Mouse (Mus musculus) monocyte, adult 59 days (primary cell): Measurements from ENCODE around the gene Hax1. TPM values are rescaled to one million over a fixed set of nuclear protein-coding genes. Genes with fewer than 3 reads are reported as not detected.

Experiments used
- total RNA-seq, 2 experiments: library from RNA; stranded (reverse); gene quantifications; one replicate each; pipeline ENCODE4 v1.2.4; 2023

The Hax1 gene
- 10 to 100 TPM; 49.4 to 58.5 TPM for total RNA-seq

DNA sequence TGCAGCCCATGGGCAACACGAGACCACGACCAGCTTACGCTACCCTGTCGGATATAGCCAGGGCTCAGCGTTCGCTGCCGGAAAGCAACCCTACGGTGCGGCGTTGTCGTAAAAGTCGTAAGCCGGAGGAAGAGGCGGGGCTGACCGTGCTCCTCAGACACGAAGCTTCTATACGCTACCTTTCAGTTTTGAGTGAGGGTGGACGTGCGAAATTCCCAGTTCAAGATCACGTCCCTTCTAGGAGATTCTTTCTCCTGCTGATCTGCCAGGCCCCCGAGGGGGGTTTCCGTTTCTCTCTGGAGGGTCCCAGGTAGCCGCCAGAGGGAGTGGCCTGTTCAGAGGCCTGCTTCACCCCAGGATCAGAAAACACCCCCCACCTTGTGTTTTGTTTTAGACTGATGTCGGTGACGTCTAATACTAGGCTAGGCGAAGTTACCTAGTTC lies at the start of gene Hax1:
Hax1 (minus strand) TSS at position 169 of the 443 bp plus-strand sequence.

DNA sequence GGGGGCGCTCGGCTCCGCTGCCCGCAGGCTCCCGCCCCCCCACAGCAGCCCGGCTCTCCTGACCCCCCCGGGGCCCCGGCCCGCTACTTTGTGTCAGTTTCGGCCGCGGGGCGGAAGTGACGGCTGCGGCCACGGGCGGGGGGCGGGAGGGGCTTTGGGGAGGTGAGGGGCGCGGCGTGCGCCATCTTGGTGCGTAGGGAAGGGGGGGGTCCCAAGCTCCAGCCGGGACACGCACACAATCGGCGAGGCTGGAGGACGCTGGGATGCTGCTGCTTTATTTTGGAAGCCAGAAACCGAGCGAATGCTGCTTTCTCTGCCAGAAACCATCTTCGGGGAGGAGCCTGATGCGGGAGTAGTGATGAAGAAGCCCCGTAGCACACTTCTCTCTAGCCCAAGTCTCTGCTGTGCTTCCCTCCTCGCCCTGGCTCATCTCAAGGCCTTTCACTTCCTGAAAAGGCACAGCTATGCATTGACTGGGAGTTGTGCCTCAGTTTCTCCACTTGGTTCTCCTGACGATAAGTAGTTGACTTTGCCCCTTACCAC lies 35.3 kb downstream of the Hax1 start, which contains the start of gene Atp8b2:
Atp8b2 (minus strand) TSS at position 288 of the 543 bp plus-strand sequence.

Other genes with a start within 250 kb of the Hax1 start
- 1 to 10 TPM; 1.1 to 1.3 TPM for gene Chrnb2, start 234.1 kb downstream of the Hax1 start, total RNA-seq
- gene Ube2q1, start 225.2 kb downstream of the Hax1 start, total RNA-seq = 100 to 1,000 TPM in 1 of 2 experiments, 10 to 100 TPM in 1; 94.2 to 104 TPM
- under 1 TPM in 1 of 2 experiments, not detected in 1; 0.13 TPM for gene She, start 167.4 kb downstream of the Hax1 start, total RNA-seq
- gene Il6ra, start 85.6 kb downstream of the Hax1 start, total RNA-seq = 100 to 1,000 TPM; 326 to 334 TPM
- 10 to 100 TPM; 39.7 to 43.8 TPM for gene Atp8b2, start 35.3 kb downstream of the Hax1 start, total RNA-seq
- gene 4933434E20Rik, start 52.9 kb upstream of the Hax1 start, total RNA-seq = 10 to 100 TPM; 60.3 to 68.3 TPM
- 100 to 1,000 TPM; 200 to 228 TPM for gene Ubap2l, start 53.8 kb upstream of the Hax1 start, total RNA-seq
- gene Tpm3, start 73.9 kb upstream of the Hax1 start, total RNA-seq = 100 to 1,000 TPM; 594 to 595 TPM
- under 1 TPM; 0.61 to 0.63 TPM for gene Nup210l, start 105.4 kb upstream of the Hax1 start, total RNA-seq
- 1,000 to 10,000 TPM; 4,171 to 4,463 TPM for gene Rps27, start 214.9 kb upstream of the Hax1 start, total RNA-seq
- 1 to 10 TPM; 1.5 to 1.8 TPM for gene Rab13, start 214.9 kb upstream of the Hax1 start, total RNA-seq
- gene Jtb, start 232.8 kb upstream of the Hax1 start, total RNA-seq = 10 to 100 TPM; 58.2 to 59.8 TPM
- gene Creb3l4, start 244.7 kb upstream of the Hax1 start, total RNA-seq = under 1 TPM in 1 of 2 experiments, not detected in 1; 0.49 TPM
- gene Slc39a1, start 249.4 kb upstream of the Hax1 start, total RNA-seq = 10 to 100 TPM; 60.0 to 71.1 TPM